Mouse (Mus musculus) neural tube, embryonic 12.5 days (tissue): ENCODE data around the gene Brat1. TPM values are rescaled to one million over a fixed set of nuclear protein-coding genes. Genes with fewer than 3 reads are reported as not detected.

Experiments used
- ATAC-seq: fragments of 200-750 bp; cut with Nextera tagmentation; 2 replicates; pipeline ENCODE4 v1.8.0; 2017; ENCODE audit warnings: low read depth, mild to moderate bottlenecking, moderate TSS enrichment, moderate library complexity; ENCODE audit not compliant: low FRiP score
- H3K27ac ChIP-seq: fragments of 300-500 bp; sonication (generic); 2 replicates; pipeline ENCODE4 v1.5.1; 2016
- H3K27me3 ChIP-seq: fragments of 300-500 bp; sonication (generic); replicated peaks from 2 replicates; pipeline ENCODE4 v1.6.1; 2016; ENCODE audit warnings: mild to moderate bottlenecking
- H3K36me3 ChIP-seq: fragments of 300-500 bp; sonication (generic); 2 replicates; pipeline ENCODE4 v1.6.1; 2016; ENCODE audit warnings: mild to moderate bottlenecking
- H3K4me1 ChIP-seq: fragments of 300-500 bp; sonication (generic); 2 replicates; pipeline ENCODE4 v1.6.1; 2016
- H3K4me2 ChIP-seq: fragments of 300-500 bp; sonication (generic); replicated peaks from 2 replicates; pipeline ENCODE4 v1.6.1; 2016; ENCODE audit warnings: mild to moderate bottlenecking
- H3K4me3 ChIP-seq: fragments of 300-500 bp; sonication (generic); 2 replicates; pipeline ENCODE4 v1.5.1; 2016
- H3K9ac ChIP-seq: fragments of 300-500 bp; sonication (generic); 2 replicates; pipeline ENCODE4 v1.6.1; 2016; ENCODE audit warnings: mild to moderate bottlenecking
- H3K9me3 ChIP-seq: fragments of 300-500 bp; sonication (generic); 2 replicates; pipeline ENCODE4 v1.6.1; 2016; ENCODE audit warnings: mild to moderate bottlenecking
- WGBS: fragments of 180-500 bp; shearing (Covaris S2); methylation state at CpG from one replicate; pipeline ENCODE4 v1.1.7; 2016; 5-methylcytosine and 5-hydroxymethylcytosine counted together
- polyA plus RNA-seq: library from polyadenylated mRNA; unstranded; fragments of >200 nt; fragmentation: Nextera tagmentation; extraction: Ambion mirVana; gene quantifications from 2 replicates; pipeline ENCODE4 v1.2.1, GENCODE M21; 2016

The Brat1 gene
- polyA plus RNA-seq, 1 experiment from 2014 or later: 25.2 TPM

DNA sequence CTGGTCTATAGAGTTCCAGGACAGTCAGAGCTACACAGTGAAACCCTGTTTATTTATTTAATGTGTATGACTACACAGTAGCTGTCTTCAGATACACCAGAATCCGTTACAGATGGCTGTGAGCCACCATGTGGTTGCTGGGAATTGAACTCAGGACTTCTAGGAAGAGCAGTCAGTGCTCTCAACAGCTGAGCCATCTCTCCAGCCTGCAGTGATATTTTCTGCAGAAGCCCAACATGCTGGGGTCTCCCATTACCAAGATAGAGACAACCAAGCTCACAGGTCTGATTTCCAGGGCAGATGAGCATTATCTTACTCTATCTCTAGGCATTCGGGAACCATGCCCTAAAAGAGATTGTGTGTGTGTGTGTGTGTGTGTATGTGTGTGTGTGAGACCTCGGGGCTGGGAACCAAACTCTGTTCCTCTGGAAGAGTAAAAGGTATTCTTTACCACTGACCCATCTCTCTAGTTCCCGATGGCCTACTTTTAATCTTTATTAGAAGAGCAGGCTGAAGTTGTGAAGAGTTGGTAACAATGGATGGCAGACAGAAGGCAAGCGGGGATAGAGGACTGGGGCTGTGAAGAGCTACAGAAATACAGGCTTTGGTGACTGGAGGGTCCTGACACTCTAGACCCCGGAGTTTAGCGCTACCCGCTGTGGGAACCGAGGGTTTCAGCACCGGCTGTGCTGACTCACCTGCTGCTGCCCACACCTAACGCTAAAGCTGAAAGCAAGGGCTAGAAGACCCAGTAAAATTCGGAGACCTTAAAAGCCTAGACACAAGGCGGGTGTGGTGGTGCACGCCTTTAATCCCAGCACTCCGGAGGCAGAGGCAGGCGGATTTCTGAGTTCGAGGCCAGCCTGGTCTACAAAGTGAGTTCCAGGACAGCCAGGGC is 1.1 kb upstream of the Brat1 start:
- peaks cover 10% of the 10 kb centered on the region; the same call in 1 of the 2 replicates for H3K36me3 ChIP-seq
- peak overlapping the region; percentile 86 for H3K4me2 ChIP-seq
- H3K27ac ChIP-seq: no peak overlapping the region; the same call in 1 of the 2 replicates
- peak overlapping the region; percentile 30; the same call in 1 of the 2 replicates for H3K9ac ChIP-seq
- WGBS: 43% methylated on average over 17 of the region's 17 CpGs
- peaks cover 24% of the 10 kb centered on the region for H3K4me1 ChIP-seq
- no peaks in the 10 kb centered on the region for H3K27me3 ChIP-seq
- no peaks in the 10 kb centered on the region for H3K9me3 ChIP-seq
- no peak for ATAC-seq
- 0 out of 2 replicates have a peak overlapping the region, but pooled peaks have one; percentile 13 for H3K4me3 ChIP-seq

DNA sequence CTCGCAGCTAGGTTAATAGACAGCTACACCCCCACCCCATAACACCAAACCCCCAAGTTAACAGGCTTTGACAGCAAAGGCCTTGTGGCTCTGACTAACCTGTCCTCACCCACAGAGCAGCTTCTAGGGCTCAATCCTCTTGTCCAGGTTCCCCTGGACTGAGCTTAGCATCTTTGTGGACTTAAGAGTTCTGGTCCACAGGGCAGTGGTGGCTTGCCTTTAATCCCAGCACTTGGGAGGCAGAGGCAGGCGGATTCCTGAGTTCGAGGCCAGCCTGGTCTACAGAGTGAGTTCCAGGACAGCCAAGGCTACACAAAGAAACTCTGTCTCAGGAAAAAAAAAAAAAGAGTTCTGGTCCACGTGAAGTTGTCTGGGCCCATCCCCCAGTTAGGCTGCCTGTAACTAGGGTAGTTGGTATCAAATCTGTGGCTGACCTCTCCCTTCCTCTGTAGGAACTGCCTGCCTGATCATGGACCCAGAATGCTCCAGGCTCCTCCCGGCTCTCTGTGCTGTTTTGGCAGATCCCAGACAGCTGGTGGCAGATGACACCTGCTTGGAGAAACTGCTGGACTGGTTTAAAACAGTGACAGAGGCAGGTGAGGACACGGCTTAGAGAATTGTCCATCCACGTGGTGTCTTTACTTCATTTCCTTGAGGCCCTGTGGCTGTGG is 825 bp downstream of the Brat1 start:
- Histone ChIP-seq H3K27me3 (no peaks in the 10 kb centered on the region), H3K4me3 (peak overlapping the region; percentile 59), H3K4me1 (peaks cover 24% of the 10 kb centered on the region), H3K4me2 (peak overlapping the region; percentile 86), H3K9ac (peak overlapping the region; percentile 79), H3K27ac (no peak overlapping the region), H3K36me3 (peaks cover 13% of the 10 kb centered on the region), H3K9me3 (no peaks in the 10 kb centered on the region)
- 60% methylated on average over 7 of the region's 7 CpGs for WGBS
- no peak for ATAC-seq

- Histone ChIP-seq H3K36me3 (peaks cover 60% of the 10 kb centered on the region), H3K27ac (no peak overlapping the region), H3K27me3 (no peaks in the 10 kb centered on the region), H3K4me2 (no peak overlapping the region), H3K4me1 (peaks cover 7% of the 10 kb centered on the region), H3K9me3 (no peaks in the 10 kb centered on the region), H3K4me3 (no peak overlapping the region), H3K9ac (no peak overlapping the region)
- 92% methylated on average over 6 of the region's 6 CpGs for WGBS
- no peak for ATAC-seq
Measured at GRCm38 (mm10) chr5:140710315-140710714, 5.5 kb downstream of the Brat1 start.

DNA sequence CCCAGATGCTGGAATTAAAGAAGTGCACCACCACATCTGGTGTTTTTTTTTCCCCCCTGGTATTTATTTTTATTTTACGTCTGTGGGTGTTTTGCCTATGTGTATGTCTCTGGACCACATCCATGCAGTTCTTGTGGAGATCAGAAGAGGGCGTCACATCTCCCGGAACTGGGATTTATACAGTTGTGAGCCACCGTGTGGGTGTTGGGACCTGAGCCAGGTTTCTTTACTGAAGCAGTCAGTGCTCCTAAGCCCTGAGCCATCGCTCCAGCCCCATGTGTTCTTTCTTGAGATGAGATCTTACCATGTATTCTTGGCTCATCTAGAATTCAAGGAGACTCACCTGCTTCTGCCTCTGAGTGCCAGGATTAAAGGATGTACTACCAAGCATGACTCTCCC is 6.2 kb downstream of the Brat1 start:
- H3K9ac ChIP-seq: no peak overlapping the region
- H3K27ac ChIP-seq: no peak overlapping the region
- no peaks in the 10 kb centered on the region for H3K4me1 ChIP-seq
- WGBS: 86% methylated on average over 5 of the region's 5 CpGs
- H3K27me3 ChIP-seq: no peaks in the 10 kb centered on the region
- H3K4me2 ChIP-seq: no peak overlapping the region
- no peak for ATAC-seq
- H3K9me3 ChIP-seq: no peaks in the 10 kb centered on the region
- peaks cover 67% of the 10 kb centered on the region for H3K36me3 ChIP-seq
- H3K4me3 ChIP-seq: no peak overlapping the region

DNA sequence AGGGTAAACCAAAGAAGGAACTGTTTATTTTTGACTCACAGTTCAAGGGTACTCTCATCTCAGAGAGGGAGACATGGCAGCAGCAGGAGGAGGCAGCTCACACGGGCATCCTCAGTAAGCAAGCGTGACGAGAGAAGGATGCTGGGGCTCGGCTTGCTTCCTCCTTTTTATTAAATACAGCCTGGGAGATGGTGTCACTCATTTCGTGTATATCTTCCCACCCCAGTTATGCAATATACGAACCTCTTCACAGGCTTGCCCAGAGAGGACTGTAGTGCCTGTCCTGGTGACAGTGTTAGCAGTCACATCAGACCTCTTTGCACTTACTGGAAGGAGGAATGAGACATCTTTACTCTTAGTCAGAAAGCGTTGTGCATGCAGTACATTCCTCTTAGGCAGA is 16.0 kb downstream of the Brat1 start:
- WGBS: 79% methylated on average over 7 of the region's 7 CpGs
- Histone ChIP-seq H3K4me2 (no peak overlapping the region), H3K9ac (no peak overlapping the region), H3K36me3 (peaks cover 40% of the 10 kb centered on the region), H3K4me3 (no peak overlapping the region), H3K27me3 (no peaks in the 10 kb centered on the region), H3K9me3 (no peaks in the 10 kb centered on the region), H3K27ac (no peak overlapping the region), H3K4me1 (peaks cover 13% of the 10 kb centered on the region; the same call in 1 of the 2 replicates)
- ATAC-seq: no peak

DNA sequence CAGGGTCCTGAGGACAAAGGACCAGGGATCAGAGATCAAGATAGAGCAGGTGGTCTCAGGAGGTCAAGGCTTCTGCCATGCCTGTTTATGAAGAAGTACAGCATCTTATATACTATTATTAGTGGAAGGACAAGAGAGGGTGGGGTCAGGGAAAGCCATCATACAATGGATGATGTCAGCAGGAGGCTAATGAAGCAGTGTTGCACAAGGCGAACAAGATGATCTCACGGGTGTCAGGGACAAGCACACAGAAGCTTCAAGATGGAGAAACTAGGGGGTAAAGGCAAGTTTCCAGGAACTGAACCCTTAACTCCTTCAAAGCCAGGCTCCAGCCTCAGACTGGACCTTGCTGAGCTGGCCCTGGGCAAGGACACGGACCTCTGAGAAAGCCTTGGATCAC is 17.3 kb downstream of the Brat1 start:
- 80% methylated on average over 3 of the region's 3 CpGs for WGBS
- ATAC-seq: no peak
- no peak overlapping the region for H3K9ac ChIP-seq
- H3K36me3 ChIP-seq: peaks cover 26% of the 10 kb centered on the region
- H3K4me3 ChIP-seq: no peak overlapping the region
- H3K27me3 ChIP-seq: no peaks in the 10 kb centered on the region
- H3K27ac ChIP-seq: no peak overlapping the region
- no peak overlapping the region for H3K4me2 ChIP-seq
- no peaks in the 10 kb centered on the region for H3K9me3 ChIP-seq
- peaks cover 13% of the 10 kb centered on the region; the same call in 1 of the 2 replicates for H3K4me1 ChIP-seq

DNA sequence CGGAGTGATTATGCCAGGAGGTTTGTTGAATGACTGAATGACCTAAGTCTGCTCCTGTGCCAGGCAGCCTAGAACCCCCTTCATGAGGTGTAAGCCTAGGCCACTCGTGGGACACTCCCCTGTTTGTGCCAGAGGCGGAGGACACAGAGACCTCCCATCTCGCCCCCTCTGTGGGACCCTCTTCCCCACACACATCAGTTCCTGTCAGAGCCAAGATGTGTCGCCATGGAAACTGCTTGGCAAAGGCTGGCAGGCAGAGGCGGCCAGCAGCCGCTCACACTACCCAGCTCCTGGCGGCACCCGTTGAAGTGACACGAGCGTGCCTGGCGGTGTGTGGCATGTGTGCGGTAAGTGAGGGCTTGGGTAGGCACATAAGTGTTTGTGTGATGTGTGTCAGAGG is 19.0 kb downstream of the Brat1 start, which contains the start of gene Amz1:
Amz1 (plus strand) TSS at position 306 of the 400 bp plus-strand sequence.
- Histone ChIP-seq H3K36me3 (peaks cover 9% of the 10 kb centered on the region), H3K27me3 (no peaks in the 10 kb centered on the region), H3K4me2 (no peak within 1 kb of the TSS), H3K9me3 (no peaks in the 10 kb centered on the region), H3K4me1 (peaks cover 13% of the 10 kb centered on the region; the same call in 1 of the 2 replicates), H3K9ac (0 out of 2 replicates have a peak within 1 kb of the TSS, but pooled peaks have one; percentile 17), H3K4me3 (no peak within 1 kb of the TSS), H3K27ac (no peak within 1 kb of the TSS)
- peak; percentile 44 for ATAC-seq
- WGBS: 70% methylated on average over 13 of the region's 13 CpGs

DNA sequence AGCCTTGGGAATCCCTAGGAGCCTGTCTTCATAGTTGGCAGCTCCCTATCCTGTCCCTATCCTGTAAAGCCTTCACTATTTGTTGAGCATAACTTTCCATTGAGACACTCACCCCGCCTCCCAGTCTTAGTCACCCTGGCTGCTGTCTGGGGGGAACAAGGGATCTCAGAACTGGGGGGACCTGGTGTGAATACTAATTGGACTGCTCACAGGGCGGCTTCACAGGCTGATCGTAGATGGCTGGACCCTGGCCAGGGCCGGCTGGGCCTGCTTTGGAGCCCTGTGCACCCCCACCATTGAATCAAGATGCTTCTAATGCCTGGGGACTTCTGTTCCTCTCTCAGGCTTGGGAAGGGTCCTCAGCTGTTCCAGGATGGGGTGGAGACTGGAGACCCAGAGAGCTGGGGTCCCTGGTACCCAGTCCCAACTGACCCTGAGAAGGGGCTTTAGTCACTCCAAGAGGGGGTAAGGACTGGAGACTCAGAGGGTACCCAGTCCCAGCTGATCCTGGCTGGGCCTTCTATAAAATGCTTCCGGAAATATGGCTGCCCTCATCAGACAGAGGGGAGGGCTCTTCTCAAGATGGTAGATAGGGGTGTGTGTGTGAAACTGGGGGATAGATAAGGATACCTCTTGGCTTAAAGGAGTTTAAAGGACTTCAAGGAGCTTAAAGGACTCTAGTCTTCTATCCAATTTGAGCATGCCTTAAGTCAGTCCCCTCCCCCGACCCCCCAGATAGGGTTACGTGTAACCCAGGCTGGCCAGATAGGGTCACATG is 21.4 kb downstream of the Brat1 start:
- 68% methylated on average over 7 of the region's 7 CpGs for WGBS

DNA sequence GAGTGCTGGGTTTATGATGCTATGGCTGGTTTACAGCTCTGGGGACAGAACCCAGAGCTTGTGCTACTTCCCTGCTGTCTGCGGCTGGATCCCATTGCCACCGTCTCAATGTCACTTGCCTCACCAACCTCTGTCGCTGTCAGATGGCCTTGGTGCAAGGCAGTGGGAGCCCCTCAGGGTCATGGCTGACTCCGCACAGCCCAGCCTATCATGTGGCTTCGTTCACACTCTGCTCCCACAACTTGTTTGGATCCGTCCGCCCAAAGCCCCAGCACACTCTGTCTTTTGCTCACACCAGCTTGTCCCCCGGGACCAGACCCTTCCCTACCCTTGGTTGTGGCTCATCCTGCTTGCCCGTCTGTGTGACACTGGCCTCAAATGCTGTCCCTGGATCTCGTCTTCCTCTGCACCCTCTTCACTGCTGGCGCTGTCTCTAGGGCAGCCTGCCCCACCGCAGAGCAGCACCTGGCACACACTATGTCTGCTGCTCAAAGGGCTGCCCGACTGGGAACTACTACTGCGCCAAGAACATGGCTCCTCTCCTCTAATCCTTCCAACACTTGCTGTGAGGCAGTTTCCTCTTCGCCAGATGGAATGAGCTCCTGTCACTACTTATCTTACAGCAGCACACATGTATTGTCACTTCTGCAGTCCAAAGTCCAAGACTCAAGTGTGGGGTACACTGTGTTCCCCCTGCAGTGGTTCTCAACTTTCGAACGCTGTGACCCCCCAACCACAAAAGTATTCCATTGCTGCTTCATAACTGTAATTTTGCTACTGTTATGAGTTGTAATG is 22.3 kb downstream of the Brat1 start:
- Histone ChIP-seq H3K36me3 (no peaks in the 10 kb centered on the region), H3K9me3 (no peaks in the 10 kb centered on the region), H3K4me1 (peaks cover 13% of the 10 kb centered on the region; the same call in 1 of the 2 replicates), H3K4me2 (no peak overlapping the region), H3K27me3 (no peaks in the 10 kb centered on the region), H3K27ac (peak overlapping the region; percentile 1; the same call in 1 of the 2 replicates), H3K9ac (no peak overlapping the region), H3K4me3 (no peak overlapping the region)
- WGBS: 86% methylated on average over 17 of the region's 17 CpGs
- no peak for ATAC-seq

More for the DNA sequence above, 21.4 kb downstream of the Brat1 start:
- Histone ChIP-seq H3K27me3 (no peaks in the 10 kb centered on the region), H3K4me3 (no peak overlapping the region), H3K9me3 (no peaks in the 10 kb centered on the region), H3K9ac (no peak overlapping the region), H3K4me1 (peaks cover 13% of the 10 kb centered on the region; the same call in 1 of the 2 replicates), H3K36me3 (no peaks in the 10 kb centered on the region), H3K27ac (peak overlapping the region; percentile 1; the same call in 1 of the 2 replicates), H3K4me2 (no peak overlapping the region)
- ATAC-seq: peak; percentile 85

DNA sequence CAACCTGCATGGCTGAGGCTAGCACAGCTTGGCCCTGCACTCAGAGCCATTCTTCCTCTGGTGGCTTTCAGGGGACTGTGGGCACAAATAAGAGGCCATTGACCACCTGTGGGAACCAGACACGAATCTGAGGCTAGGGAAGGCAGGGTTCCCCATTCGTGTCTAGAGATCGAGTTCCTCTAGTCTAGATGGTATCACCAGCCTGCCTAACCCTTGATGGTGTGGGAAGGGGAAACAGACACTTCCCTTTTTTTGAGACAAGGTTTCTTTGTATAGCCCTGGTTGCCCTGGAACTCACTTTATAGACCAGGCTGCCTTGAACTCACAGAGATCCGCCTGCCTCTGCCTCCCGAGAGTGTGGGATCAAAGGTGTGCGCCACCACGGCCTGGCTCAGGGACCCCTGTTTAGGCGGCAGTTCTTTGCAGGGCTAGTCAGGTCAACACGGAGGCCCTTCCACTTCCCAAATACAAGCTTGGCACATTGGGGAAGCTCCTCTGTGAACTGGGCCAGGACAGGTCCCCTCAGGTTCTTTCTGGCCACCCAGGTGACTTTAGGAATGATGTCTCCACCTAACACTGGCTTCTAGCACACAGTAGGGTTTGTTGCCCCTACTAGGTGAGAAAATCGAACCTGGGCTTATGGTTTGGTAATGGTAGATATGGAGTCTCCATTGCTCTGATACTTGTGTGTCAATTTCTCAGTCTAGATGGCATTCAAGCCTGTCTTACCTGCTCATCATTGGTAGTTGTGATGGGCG is 26.4 kb downstream of the Brat1 start:
- no peak for ATAC-seq
- Histone ChIP-seq H3K4me1 (peaks cover 8% of the 10 kb centered on the region), H3K36me3 (no peaks in the 10 kb centered on the region), H3K27me3 (peaks cover 18% of the 10 kb centered on the region), H3K9ac (no peak overlapping the region), H3K4me3 (no peak overlapping the region), H3K9me3 (0 out of 2 replicates have a peak, but pooled peaks cover 2% of the 10 kb centered on the region), H3K27ac (no peak overlapping the region), H3K4me2 (no peak overlapping the region)
- WGBS: 90% methylated on average over 11 of the region's 11 CpGs
